Mouse (Mus musculus) inflammation-experienced regulatory T-cells, adult 6 months (primary cell): ENCODE data around the gene Raph1. TPM values are rescaled to one million over a fixed set of nuclear protein-coding genes. Genes with fewer than 3 reads are reported as not detected.

ENCODE experiments used
- polyA plus RNA-seq, 3 experiments: library from polyadenylated mRNA; unstranded; fragments of 100-300 nt; shearing (Covaris generic); gene quantifications; one replicate each; pipeline ENCODE4 v1.2.1; 2017

Gene Raph1
- polyA plus RNA-seq, 3 experiments from 2014 or later, result 5.2 to 6.7 (median 6.2) TPM

Other genes starting within 250 kb of the Raph1 start
- gene Cyp20a1, start 223.8 kb downstream of the Raph1 start, polyA plus RNA-seq, result 10 to 100 TPM; 12.8 to 26.7 (median 18.3) TPM
- gene Abi2, start 157.5 kb downstream of the Raph1 start, polyA plus RNA-seq, result 10 to 100 TPM; 14.4 to 19.9 (median 18.3) TPM
- gene Cd28, start 149.7 kb upstream of the Raph1 start, polyA plus RNA-seq, result 100 to 1,000 TPM; 248 to 316 (median 315) TPM